Mouse (Mus musculus): Measurements from ENCODE around the gene Ush1g. TPM values are rescaled to one million over a fixed set of nuclear protein-coding genes. Genes with fewer than 3 reads are reported as not detected.

Ush1g gene
- 0.05 TPM in 1 of 2 replicates, not detected in the other for polyA plus RNA-seq (2015; fragmentation: Nextera tagmentation; extraction: Ambion mirVana)

GRCm38 (mm10) chr11:115321906-115322693 is at the start of gene Ush1g:
Ush1g (minus strand) TSS chr11:115322041.
- H3K36me3 ChIP-seq = no peaks in the 10 kb centered on the region
- H3K4me3 ChIP-seq (replicated peaks) = peak within 1 kb of the TSS; percentile 14
- 4% methylated on average over 35 of the region's 35 CpGs for WGBS
- no peak within 1 kb of the TSS; the same call in 1 of the 2 replicates for H3K9ac ChIP-seq (replicated peaks)
- no peak within 1 kb of the TSS for H3K27ac ChIP-seq
- peaks cover 89% of the 10 kb centered on the region for H3K27me3 ChIP-seq
- peak; percentile 29; the same call in 1 of the 2 replicates for ATAC-seq
- peak within 1 kb of the TSS; percentile 30 for H3K4me2 ChIP-seq (replicated peaks)
- no peaks in the 10 kb centered on the region for H3K9me3 ChIP-seq
- peaks cover 40% of the 10 kb centered on the region for H3K4me1 ChIP-seq (replicated peaks)

GRCm38 (mm10) chr11:115371354-115371753 is 49.5 kb upstream of the Ush1g start:
- Histone ChIP-seq H3K9ac (replicated peaks) (no peak overlapping the region), H3K27me3 (peaks cover 36% of the 10 kb centered on the region), H3K36me3 (no peaks in the 10 kb centered on the region), H3K4me2 (replicated peaks) (no peak overlapping the region), H3K4me1 (replicated peaks) (peaks cover 27% of the 10 kb centered on the region), H3K4me3 (replicated peaks) (no peak overlapping the region), H3K27ac (no peak overlapping the region), H3K9me3 (no peaks in the 10 kb centered on the region)
- no peak for ATAC-seq
- 58% methylated on average over 8 of the region's 8 CpGs for WGBS

GRCm38 (mm10) chr11:115370368-115370767 is 48.5 kb upstream of the Ush1g start:
- no peak overlapping the region for H3K27ac ChIP-seq
- no peak overlapping the region for H3K4me3 ChIP-seq (replicated peaks)
- 61% methylated on average over 7 of the region's 7 CpGs for WGBS
- no peaks in the 10 kb centered on the region for H3K36me3 ChIP-seq
- H3K27me3 ChIP-seq = peaks cover 27% of the 10 kb centered on the region
- no peak overlapping the region for H3K4me2 ChIP-seq (replicated peaks)
- H3K9me3 ChIP-seq = no peaks in the 10 kb centered on the region
- peaks cover 37% of the 10 kb centered on the region for H3K4me1 ChIP-seq (replicated peaks)
- ATAC-seq = no peak
- H3K9ac ChIP-seq (replicated peaks) = no peak overlapping the region

GRCm38 (mm10) chr11:115367395-115367944 is 45.6 kb upstream of the Ush1g start, which contains the start of gene Hid1:
Hid1 (minus strand) TSS chr11:115367756.
- peaks cover 15% of the 10 kb centered on the region; the same call in 1 of the 2 replicates for H3K27me3 ChIP-seq
- peak within 1 kb of the TSS; percentile 89 for H3K9ac ChIP-seq (replicated peaks)
- H3K27ac ChIP-seq = peak within 1 kb of the TSS; percentile 88
- H3K4me3 ChIP-seq (replicated peaks) = peak within 1 kb of the TSS; percentile 76
- 1% methylated on average over 37 of the region's 39 CpGs for WGBS
- peak within 1 kb of the TSS; percentile 94 for H3K4me2 ChIP-seq (replicated peaks)
- ATAC-seq = peak; percentile 78
- H3K36me3 ChIP-seq = no peaks in the 10 kb centered on the region
- H3K4me1 ChIP-seq (replicated peaks) = peaks cover 30% of the 10 kb centered on the region
- no peaks in the 10 kb centered on the region for H3K9me3 ChIP-seq

- peaks cover 30% of the 10 kb centered on the region for H3K4me1 ChIP-seq (replicated peaks)
- peak overlapping the region; percentile 94 for H3K4me2 ChIP-seq (replicated peaks)
- H3K27ac ChIP-seq = peak overlapping the region; percentile 88
- H3K9ac ChIP-seq (replicated peaks) = peak overlapping the region; percentile 89
- peaks cover 15% of the 10 kb centered on the region; the same call in 1 of the 2 replicates for H3K27me3 ChIP-seq
- H3K9me3 ChIP-seq = no peaks in the 10 kb centered on the region
- no peaks in the 10 kb centered on the region for H3K36me3 ChIP-seq
- WGBS = 1% methylated on average over 28 of the region's 28 CpGs
- ATAC-seq = peak; percentile 78
- peak overlapping the region; percentile 76 for H3K4me3 ChIP-seq (replicated peaks)
These were observed 45.0 kb upstream of the Ush1g start for GRCm38 (mm10) chr11:115366706-115367394.

GRCm38 (mm10) chr11:115366039-115366705 is 44.3 kb upstream of the Ush1g start:
- peak; percentile 40 for ATAC-seq
- Histone ChIP-seq H3K9me3 (no peaks in the 10 kb centered on the region), H3K4me2 (replicated peaks) (peak overlapping the region; percentile 94), H3K9ac (replicated peaks) (peak overlapping the region; percentile 89; the same call in 1 of the 2 replicates), H3K27me3 (peaks cover 15% of the 10 kb centered on the region; the same call in 1 of the 2 replicates), H3K4me1 (replicated peaks) (peaks cover 30% of the 10 kb centered on the region), H3K36me3 (no peaks in the 10 kb centered on the region), H3K4me3 (replicated peaks) (peak overlapping the region; percentile 76), H3K27ac (peak overlapping the region; percentile 88)
- WGBS = 43% methylated on average over 7 of the region's 7 CpGs

GRCm38 (mm10) chr11:115364136-115364535 is 42.3 kb upstream of the Ush1g start:
- WGBS = 90% methylated on average over 3 of the region's 3 CpGs
- H3K4me3 ChIP-seq (replicated peaks) = no peak overlapping the region
- H3K9me3 ChIP-seq = no peaks in the 10 kb centered on the region
- H3K4me2 ChIP-seq (replicated peaks) = no peak overlapping the region
- no peak overlapping the region for H3K27ac ChIP-seq
- H3K9ac ChIP-seq (replicated peaks) = 0 out of 2 replicates have a peak overlapping the region, but pooled peaks have one; percentile 21
- H3K36me3 ChIP-seq = peaks cover 3% of the 10 kb centered on the region; the same call in 1 of the 2 replicates
- H3K27me3 ChIP-seq = no peaks in the 10 kb centered on the region
- no peak for ATAC-seq
- peaks cover 37% of the 10 kb centered on the region for H3K4me1 ChIP-seq (replicated peaks)

- Histone ChIP-seq H3K27me3 (peaks cover 4% of the 10 kb centered on the region; the same call in 1 of the 2 replicates), H3K9me3 (no peaks in the 10 kb centered on the region), H3K4me3 (replicated peaks) (no peak overlapping the region), H3K9ac (replicated peaks) (no peak overlapping the region; the same call in 1 of the 2 replicates), H3K27ac (peak overlapping the region; percentile 6; the same call in 1 of the 2 replicates), H3K4me2 (replicated peaks) (no peak overlapping the region), H3K4me1 (replicated peaks) (peaks cover 17% of the 10 kb centered on the region), H3K36me3 (peaks cover 27% of the 10 kb centered on the region)
- ATAC-seq = no peak
- 59% methylated on average over 6 of the region's 6 CpGs for WGBS
These were observed 37.9 kb upstream of the Ush1g start for GRCm38 (mm10) chr11:115359726-115360125.

GRCm38 (mm10) chr11:115359293-115359692 is 37.5 kb upstream of the Ush1g start:
- WGBS = 37% methylated on average over 3 of the region's 3 CpGs
- H3K4me3 ChIP-seq (replicated peaks) = no peak overlapping the region
- no peaks in the 10 kb centered on the region for H3K9me3 ChIP-seq
- ATAC-seq = peak; percentile 31; the same call in 1 of the 2 replicates
- no peak overlapping the region for H3K4me2 ChIP-seq (replicated peaks)
- peak overlapping the region; percentile 40 for H3K27ac ChIP-seq
- no peak overlapping the region; the same call in 1 of the 2 replicates for H3K9ac ChIP-seq (replicated peaks)
- peaks cover 27% of the 10 kb centered on the region for H3K36me3 ChIP-seq
- peaks cover 17% of the 10 kb centered on the region for H3K4me1 ChIP-seq (replicated peaks)
- H3K27me3 ChIP-seq = peaks cover 4% of the 10 kb centered on the region; the same call in 1 of the 2 replicates

- H3K9ac ChIP-seq (replicated peaks) = peak overlapping the region; percentile 49
- 21% methylated on average over 5 of the region's 5 CpGs for WGBS
- H3K4me2 ChIP-seq (replicated peaks) = no peak overlapping the region
- no peak overlapping the region for H3K4me3 ChIP-seq (replicated peaks)
- ATAC-seq = peak; percentile 65
- H3K9me3 ChIP-seq = no peaks in the 10 kb centered on the region
- H3K27me3 ChIP-seq = peaks cover 4% of the 10 kb centered on the region; the same call in 1 of the 2 replicates
- peaks cover 30% of the 10 kb centered on the region for H3K36me3 ChIP-seq
- H3K27ac ChIP-seq = peak overlapping the region; percentile 40
- H3K4me1 ChIP-seq (replicated peaks) = peaks cover 14% of the 10 kb centered on the region
These were observed 36.6 kb upstream of the Ush1g start for GRCm38 (mm10) chr11:115358468-115358867.

- Histone ChIP-seq H3K4me3 (replicated peaks) (no peak overlapping the region), H3K36me3 (peaks cover 69% of the 10 kb centered on the region), H3K4me2 (replicated peaks) (no peak overlapping the region), H3K27me3 (peaks cover 4% of the 10 kb centered on the region; the same call in 1 of the 2 replicates), H3K9ac (replicated peaks) (no peak overlapping the region), H3K27ac (no peak overlapping the region), H3K9me3 (no peaks in the 10 kb centered on the region), H3K4me1 (replicated peaks) (peaks cover 7% of the 10 kb centered on the region)
- WGBS = 8% methylated on average over 8 of the region's 8 CpGs
- ATAC-seq = peak; percentile 21
These were observed 32.3 kb upstream of the Ush1g start for GRCm38 (mm10) chr11:115354183-115354582.

Data from midbrain, embryonic 13.5 days (tissue).